Mouse (Mus musculus): ENCODE data around the gene Ambp. TPM values are rescaled to one million over a fixed set of nuclear protein-coding genes. Genes with fewer than 3 reads are reported as not detected.
A peak's percentile ranks its signal among the peaks of the same experiment; 100 is the strongest.

Gene Ambp
- polyA plus RNA-seq, 1 experiment from 2014 or later = not detected

DNA sequence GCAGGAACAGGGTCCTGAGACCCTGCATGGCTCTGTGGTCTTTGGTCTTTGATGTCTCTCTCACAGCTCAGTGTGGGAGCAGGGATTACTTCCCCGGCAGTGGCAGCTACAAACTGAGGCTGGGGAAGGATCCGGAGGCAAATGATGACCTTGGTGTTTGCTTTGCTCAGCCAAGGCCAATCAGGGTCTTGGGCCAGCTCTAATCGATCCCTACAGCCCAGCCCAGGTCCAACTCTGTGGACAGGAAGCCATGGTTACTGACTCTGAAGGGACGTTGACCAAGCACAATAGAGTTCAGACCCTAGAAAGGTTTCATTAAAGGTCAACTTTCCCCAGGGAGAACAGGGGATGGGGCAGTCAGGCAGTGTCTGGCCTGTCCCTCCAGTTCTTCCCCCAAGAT is 571 bp downstream of the Ambp start:
- Histone ChIP-seq H3K36me3 (ENCODE audit: control insufficient read depth, insufficient read depth, low read length) (no peaks in the 10 kb centered on the region), H3K9me3 (ENCODE audit: control insufficient read depth, low read length) (no peaks in the 10 kb centered on the region), H3K27ac (ENCODE audit: low read depth, low read length) (no peak overlapping the region), H3K9ac (ENCODE audit: low read length) (no peak overlapping the region), H3K4me1 (replicated peaks; ENCODE audit: control insufficient read depth, insufficient read depth, low read length) (no peaks in the 10 kb centered on the region), H3K4me2 (ENCODE audit: low read depth, low read length, severe bottlenecking) (no peak overlapping the region), H3K27me3 (ENCODE audit: control insufficient read depth, insufficient read depth, low read length) (no peaks in the 10 kb centered on the region), H3K4me3 (ENCODE audit: low read depth, low read length) (no peak overlapping the region)
- 69% methylated on average over 4 of the region's 4 CpGs for WGBS
- DNase-seq (ENCODE audit: low spot score) = no peak
- ATAC-seq (replicated peaks; ENCODE audit: low FRiP score) = no peak

DNA sequence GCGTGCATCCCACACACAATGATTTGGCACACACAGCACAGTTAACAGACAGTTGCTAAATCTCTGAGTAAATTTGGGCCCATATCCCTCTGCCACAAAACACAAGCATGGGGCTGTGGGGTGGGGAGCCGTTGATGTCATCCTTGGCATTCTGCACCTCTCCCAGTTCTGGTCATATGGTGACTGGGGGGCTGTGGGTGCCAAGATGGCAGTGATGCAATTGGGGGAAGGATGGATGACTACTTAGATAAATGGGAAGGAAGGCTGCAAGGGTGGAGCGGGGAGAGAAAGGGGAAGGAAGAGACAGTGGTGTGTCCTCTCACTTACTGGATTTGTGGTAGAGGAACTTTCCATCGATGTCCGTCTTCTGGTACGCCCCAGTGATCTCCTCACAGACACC is 3.5 kb downstream of the Ambp start:
- ATAC-seq (replicated peaks; ENCODE audit: low FRiP score) = no peak
- Histone ChIP-seq H3K27ac (ENCODE audit: low read depth, low read length) (no peak overlapping the region), H3K4me1 (replicated peaks; ENCODE audit: control insufficient read depth, insufficient read depth, low read length) (no peaks in the 10 kb centered on the region), H3K9me3 (ENCODE audit: control insufficient read depth, low read length) (no peaks in the 10 kb centered on the region; the same call in 1 of the 2 replicates), H3K4me2 (ENCODE audit: low read depth, low read length, severe bottlenecking) (no peak overlapping the region), H3K36me3 (ENCODE audit: control insufficient read depth, insufficient read depth, low read length) (no peaks in the 10 kb centered on the region), H3K27me3 (ENCODE audit: control insufficient read depth, insufficient read depth, low read length) (no peaks in the 10 kb centered on the region), H3K4me3 (ENCODE audit: low read depth, low read length) (no peak overlapping the region), H3K9ac (ENCODE audit: low read length) (no peak overlapping the region)
- DNase-seq (ENCODE audit: low spot score) = no peak
- WGBS = 93% methylated on average over 6 of the region's 6 CpGs

DNA sequence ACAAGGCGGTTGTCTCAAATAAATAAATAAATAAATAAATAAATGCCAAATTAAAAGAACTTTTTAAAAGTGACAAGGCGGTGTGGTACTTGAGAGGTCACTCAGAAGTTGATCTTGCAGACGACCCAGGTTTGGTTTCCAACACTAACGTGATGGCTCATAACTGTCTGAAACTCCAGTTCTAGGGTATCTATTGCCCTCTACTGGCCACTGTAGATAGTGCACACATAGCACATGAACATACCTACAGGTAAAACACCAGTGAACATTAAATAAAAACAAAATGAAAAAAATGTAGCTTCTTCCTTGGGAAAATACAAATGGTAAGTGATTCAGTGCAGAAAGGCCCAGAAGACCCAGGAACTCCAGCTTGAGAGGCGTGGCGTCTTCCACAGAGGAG is 7.3 kb downstream of the Ambp start:
- Histone ChIP-seq H3K4me1 (replicated peaks; ENCODE audit: control insufficient read depth, insufficient read depth, low read length) (no peaks in the 10 kb centered on the region), H3K9me3 (ENCODE audit: control insufficient read depth, low read length) (no peaks in the 10 kb centered on the region; the same call in 1 of the 2 replicates), H3K4me3 (ENCODE audit: low read depth, low read length) (no peak overlapping the region), H3K4me2 (ENCODE audit: low read depth, low read length, severe bottlenecking) (no peak overlapping the region), H3K27me3 (ENCODE audit: control insufficient read depth, insufficient read depth, low read length) (no peaks in the 10 kb centered on the region), H3K9ac (ENCODE audit: low read length) (no peak overlapping the region), H3K36me3 (ENCODE audit: control insufficient read depth, insufficient read depth, low read length) (no peaks in the 10 kb centered on the region), H3K27ac (ENCODE audit: low read depth, low read length) (no peak overlapping the region)
- 88% methylated on average over 6 of the region's 6 CpGs for WGBS
- DNase-seq (ENCODE audit: low spot score) (no peak), ATAC-seq (replicated peaks; ENCODE audit: low FRiP score) (no peak)

DNA sequence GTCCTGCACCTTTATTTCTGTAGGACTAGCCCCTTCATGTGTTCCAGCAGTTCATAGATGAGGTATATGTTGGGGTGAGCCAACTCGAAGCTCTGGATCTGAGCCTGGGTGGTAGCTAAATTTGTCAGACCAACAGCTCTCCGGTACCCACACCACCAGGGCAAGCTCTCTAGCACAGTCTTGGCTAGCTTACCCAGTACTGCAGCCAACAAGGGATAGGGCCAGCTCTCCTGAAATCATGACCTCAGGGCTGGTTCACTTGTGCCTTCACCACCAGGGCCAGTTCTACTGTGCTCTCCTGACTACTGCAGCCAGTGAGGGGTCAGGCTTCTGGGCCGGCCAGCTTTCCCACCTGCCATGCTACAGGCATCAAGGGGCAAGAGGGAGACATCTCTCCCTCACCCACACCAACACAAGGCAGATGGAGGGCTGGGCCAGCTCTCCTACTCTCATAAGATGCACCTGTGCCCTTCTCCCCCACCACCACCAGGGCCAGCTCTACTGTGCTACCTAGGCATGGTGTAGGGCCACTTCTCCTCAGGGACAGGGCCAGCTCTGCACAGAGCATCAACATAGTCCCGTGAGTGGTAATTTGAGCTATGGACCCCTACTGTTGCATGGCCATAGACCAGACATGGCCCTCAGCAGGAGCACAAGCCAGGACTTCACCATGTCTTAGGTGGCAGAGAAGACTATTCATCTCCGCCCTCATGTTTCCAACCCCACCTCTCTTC is 24.5 kb downstream of the Ambp start:
- H3K27me3 ChIP-seq (ENCODE audit: control insufficient read depth, insufficient read depth, low read length) = no peaks in the 10 kb centered on the region
- H3K4me2 ChIP-seq (ENCODE audit: low read depth, low read length, severe bottlenecking) = no peak overlapping the region
- H3K9me3 ChIP-seq (ENCODE audit: control insufficient read depth, low read length) = no peaks in the 10 kb centered on the region
- no peaks in the 10 kb centered on the region; the same call in 1 of the 2 replicates for H3K36me3 ChIP-seq (ENCODE audit: control insufficient read depth, insufficient read depth, low read length)
- WGBS = 94% methylated on average over 5 of the region's 5 CpGs
- ATAC-seq (replicated peaks; ENCODE audit: low FRiP score) (no peak), DNase-seq (ENCODE audit: low spot score) (peak; percentile 46)
- no peak overlapping the region for H3K9ac ChIP-seq (ENCODE audit: low read length)
- H3K27ac ChIP-seq (ENCODE audit: low read depth, low read length) = no peak overlapping the region
- H3K4me3 ChIP-seq (ENCODE audit: low read depth, low read length) = no peak overlapping the region
- no peaks in the 10 kb centered on the region for H3K4me1 ChIP-seq (replicated peaks; ENCODE audit: control insufficient read depth, insufficient read depth, low read length)

DNA sequence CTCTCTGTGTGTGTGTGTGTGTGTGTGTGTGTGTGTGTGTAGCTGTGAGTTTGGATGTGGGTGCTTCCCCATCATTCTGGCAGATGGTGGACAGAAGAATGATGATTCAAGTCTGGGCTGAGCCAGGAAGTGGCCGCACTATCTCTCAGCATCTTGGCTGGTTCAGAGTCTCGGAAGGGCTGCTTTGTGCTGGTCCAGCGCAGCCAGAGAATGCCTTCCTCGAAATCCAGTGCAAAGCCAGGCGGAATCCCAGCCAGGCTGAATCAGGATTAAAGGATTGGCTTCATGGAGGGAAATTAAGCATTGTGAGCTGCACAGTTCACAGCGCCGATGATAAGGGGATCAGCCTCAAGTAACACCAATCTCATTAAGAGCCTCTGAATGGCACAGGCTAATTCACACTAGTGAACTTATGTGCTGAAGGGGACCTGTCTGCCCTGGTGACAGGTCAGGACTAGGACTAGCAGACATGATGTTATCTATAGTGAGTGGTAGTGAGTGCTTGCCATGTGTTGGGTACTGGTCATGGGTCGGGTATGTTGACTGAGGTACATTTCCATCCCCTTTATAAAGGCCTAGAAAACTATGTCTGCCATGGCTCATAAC is 29.6 kb downstream of the Ambp start:
- no peak overlapping the region for H3K4me2 ChIP-seq (ENCODE audit: low read depth, low read length, severe bottlenecking)
- DNase-seq (ENCODE audit: low spot score) (peak; percentile 44), ATAC-seq (replicated peaks; ENCODE audit: low FRiP score) (no peak)
- 20% methylated on average over 8 of the region's 8 CpGs for WGBS
- H3K4me1 ChIP-seq (replicated peaks; ENCODE audit: control insufficient read depth, insufficient read depth, low read length) = no peaks in the 10 kb centered on the region; the same call in 1 of the 2 replicates
- no peak overlapping the region for H3K9ac ChIP-seq (ENCODE audit: low read length)
- H3K9me3 ChIP-seq (ENCODE audit: control insufficient read depth, low read length) = no peaks in the 10 kb centered on the region
- no peak overlapping the region for H3K27ac ChIP-seq (ENCODE audit: low read depth, low read length)
- no peak overlapping the region for H3K4me3 ChIP-seq (ENCODE audit: low read depth, low read length)
- H3K36me3 ChIP-seq (ENCODE audit: control insufficient read depth, insufficient read depth, low read length) = peaks cover 4% of the 10 kb centered on the region; the same call in 1 of the 2 replicates
- H3K27me3 ChIP-seq (ENCODE audit: control insufficient read depth, insufficient read depth, low read length) = no peaks in the 10 kb centered on the region

DNA sequence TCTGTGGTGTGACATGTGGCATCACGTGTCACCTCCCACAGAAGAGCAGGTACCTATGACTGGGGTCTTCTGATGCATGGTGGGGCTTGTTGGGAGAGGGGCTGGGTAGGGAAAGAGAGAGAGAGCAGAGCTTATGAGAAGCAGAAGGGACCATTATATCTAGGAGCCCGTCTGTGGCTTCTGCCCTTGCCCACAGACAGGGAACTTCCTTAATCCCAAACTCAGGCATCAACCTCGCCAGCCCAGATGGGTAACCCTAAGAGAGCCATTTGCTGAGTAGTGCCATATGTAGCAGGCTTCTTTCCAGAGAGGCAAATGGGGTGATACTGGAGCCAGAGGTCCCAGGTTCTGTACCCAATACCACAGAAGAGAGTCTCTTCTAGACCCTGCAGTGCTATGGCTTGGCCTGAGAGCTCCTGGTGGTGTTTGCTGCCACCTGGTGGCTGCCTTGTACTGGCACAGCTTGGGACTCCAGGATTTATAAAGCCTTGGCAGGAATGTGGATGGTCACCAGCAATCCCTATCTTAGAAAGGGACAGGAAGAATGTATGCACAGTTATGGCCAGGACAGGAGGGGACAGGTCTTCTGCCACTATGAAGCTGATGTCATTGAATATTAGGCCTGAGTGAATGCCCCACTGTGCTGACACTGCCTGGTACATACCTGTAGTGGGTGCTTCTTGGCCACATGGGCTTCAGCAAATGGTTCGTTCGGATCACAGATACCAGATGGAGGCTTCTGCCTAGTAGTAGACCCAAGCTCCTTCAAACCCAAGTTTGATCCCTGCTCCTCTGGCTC is 35.8 kb downstream of the Ambp start:
- peak; percentile 87 for DNase-seq (ENCODE audit: low spot score)
- H3K9me3 ChIP-seq (ENCODE audit: control insufficient read depth, low read length) = no peaks in the 10 kb centered on the region
- H3K4me3 ChIP-seq (ENCODE audit: low read depth, low read length) = no peak overlapping the region
- 78% methylated on average over 5 of the region's 5 CpGs for WGBS
- peak; percentile 81 for ATAC-seq (replicated peaks; ENCODE audit: low FRiP score)
- H3K9ac ChIP-seq (ENCODE audit: low read length) = no peak overlapping the region
- H3K36me3 ChIP-seq (ENCODE audit: control insufficient read depth, insufficient read depth, low read length) = peaks cover 4% of the 10 kb centered on the region; the same call in 1 of the 2 replicates
- no peak overlapping the region for H3K27ac ChIP-seq (ENCODE audit: low read depth, low read length)
- no peak overlapping the region for H3K4me2 ChIP-seq (ENCODE audit: low read depth, low read length, severe bottlenecking)
- no peaks in the 10 kb centered on the region for H3K4me1 ChIP-seq (replicated peaks; ENCODE audit: control insufficient read depth, insufficient read depth, low read length)
- no peaks in the 10 kb centered on the region for H3K27me3 ChIP-seq (ENCODE audit: control insufficient read depth, insufficient read depth, low read length)

DNA sequence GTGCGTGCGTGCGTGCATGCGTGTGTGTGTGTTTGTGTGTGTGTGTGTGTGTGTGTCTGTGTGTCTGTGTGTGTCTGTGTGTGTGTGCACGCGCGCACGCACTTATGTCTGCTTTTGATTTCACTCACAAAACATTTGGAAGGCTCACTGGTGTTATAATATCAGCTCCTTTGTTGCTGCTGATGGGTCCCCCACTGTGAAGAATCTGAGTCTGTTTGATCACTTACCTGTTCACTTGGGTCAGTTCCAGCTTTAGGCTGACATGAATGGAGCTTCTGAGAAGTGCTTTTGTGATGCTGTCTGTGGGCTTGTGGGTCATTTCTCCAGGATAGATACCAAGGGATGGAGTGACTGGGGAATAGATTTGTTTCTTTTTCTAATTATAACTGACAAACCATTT is 48.9 kb downstream of the Ambp start:
- Histone ChIP-seq H3K36me3 (ENCODE audit: control insufficient read depth, insufficient read depth, low read length) (no peaks in the 10 kb centered on the region; the same call in 1 of the 2 replicates), H3K4me3 (ENCODE audit: low read depth, low read length) (no peak overlapping the region), H3K9me3 (ENCODE audit: control insufficient read depth, low read length) (no peaks in the 10 kb centered on the region), H3K9ac (ENCODE audit: low read length) (no peak overlapping the region), H3K4me1 (replicated peaks; ENCODE audit: control insufficient read depth, insufficient read depth, low read length) (no peaks in the 10 kb centered on the region), H3K27ac (ENCODE audit: low read depth, low read length) (no peak overlapping the region), H3K27me3 (ENCODE audit: control insufficient read depth, insufficient read depth, low read length) (no peaks in the 10 kb centered on the region), H3K4me2 (ENCODE audit: low read depth, low read length, severe bottlenecking) (no peak overlapping the region)
- WGBS = 94% methylated on average over 8 of the region's 8 CpGs
- ATAC-seq (replicated peaks; ENCODE audit: low FRiP score) (no peak), DNase-seq (ENCODE audit: low spot score) (no peak)

DNA sequence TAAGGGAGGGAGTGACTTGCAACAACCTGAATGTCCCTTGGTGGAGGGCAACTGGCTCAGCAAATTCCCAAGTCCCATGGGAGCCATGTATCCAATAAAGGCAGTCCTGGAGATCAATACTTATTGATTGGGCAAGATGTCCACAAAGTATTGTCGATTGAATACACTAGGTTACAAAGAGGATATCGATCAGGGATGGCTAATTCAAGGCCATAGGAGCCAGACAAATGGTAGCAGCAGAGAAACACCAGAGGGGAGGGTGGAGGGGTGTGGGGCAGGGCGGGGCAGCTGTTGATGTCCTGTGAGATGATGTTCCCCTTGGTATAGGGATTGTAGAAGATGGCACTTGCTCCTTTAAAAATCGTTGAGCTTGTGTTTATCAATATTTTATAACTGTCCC is 52.6 kb downstream of the Ambp start:
- H3K27me3 ChIP-seq (ENCODE audit: control insufficient read depth, insufficient read depth, low read length) = no peaks in the 10 kb centered on the region
- H3K9ac ChIP-seq (ENCODE audit: low read length) = no peak overlapping the region
- no peak overlapping the region for H3K27ac ChIP-seq (ENCODE audit: low read depth, low read length)
- H3K4me1 ChIP-seq (replicated peaks; ENCODE audit: control insufficient read depth, insufficient read depth, low read length) = no peaks in the 10 kb centered on the region
- DNase-seq (ENCODE audit: low spot score) (no peak), ATAC-seq (replicated peaks; ENCODE audit: low FRiP score) (no peak)
- no peak overlapping the region for H3K4me3 ChIP-seq (ENCODE audit: low read depth, low read length)
- WGBS = 85% methylated on average over 4 of the region's 4 CpGs
- no peaks in the 10 kb centered on the region for H3K9me3 ChIP-seq (ENCODE audit: control insufficient read depth, low read length)
- no peak overlapping the region for H3K4me2 ChIP-seq (ENCODE audit: low read depth, low read length, severe bottlenecking)
- H3K36me3 ChIP-seq (ENCODE audit: control insufficient read depth, insufficient read depth, low read length) = peaks cover 4% of the 10 kb centered on the region; the same call in 1 of the 2 replicates

All from forebrain, embryonic 11.5 days (tissue).